Mouse (Mus musculus): ENCODE data around the gene Tfap2a.

The Tfap2a gene

GRCm38 (mm10) chr13:40711661-40712525 lies 26.3 kb downstream of the Tfap2a start:
- no peak for DNase-seq

- no peak for DNase-seq
Measured at GRCm38 (mm10) chr13:40710062-40710342, 28.2 kb downstream of the Tfap2a start.

- DNase-seq: no peak
Measured at GRCm38 (mm10) chr13:40709321-40710061, 28.7 kb downstream of the Tfap2a start.

GRCm38 (mm10) chr13:40708913-40709312 lies 29.3 kb downstream of the Tfap2a start:
- no peak for DNase-seq

- no peak for DNase-seq
Measured at GRCm38 (mm10) chr13:40708271-40708670, 29.9 kb downstream of the Tfap2a start.

GRCm38 (mm10) chr13:40707646-40708045 lies 30.5 kb downstream of the Tfap2a start:
- DNase-seq: no peak

- no peak for DNase-seq
Measured at GRCm38 (mm10) chr13:40706612-40707011, 31.6 kb downstream of the Tfap2a start.

GRCm38 (mm10) chr13:40705821-40706425 lies 32.3 kb downstream of the Tfap2a start:
- no peak for DNase-seq

GRCm38 (mm10) chr13:40704864-40705455 lies 33.2 kb downstream of the Tfap2a start:
- DNase-seq: no peak

GRCm38 (mm10) chr13:40703982-40704501 lies 34.1 kb downstream of the Tfap2a start:
- no peak for DNase-seq

GRCm38 (mm10) chr13:40703123-40703797 lies 34.9 kb downstream of the Tfap2a start:
- DNase-seq: no peak

GRCm38 (mm10) chr13:40702361-40703122 lies 35.6 kb downstream of the Tfap2a start:
- no peak for DNase-seq

- no peak for DNase-seq
Measured at GRCm38 (mm10) chr13:40701691-40702090, 36.5 kb downstream of the Tfap2a start.

- no peak for DNase-seq
Measured at GRCm38 (mm10) chr13:40685790-40686189, 52.4 kb downstream of the Tfap2a start.

GRCm38 (mm10) chr13:40676730-40677129 lies 61.4 kb downstream of the Tfap2a start:
- no peak for DNase-seq
